Mouse (Mus musculus): ENCODE measurements around the gene Hnrnpdl.
A peak's percentile ranks its signal among the peaks of the same experiment; 100 is the strongest.

GRCm38 (mm10) chr5:100020089-100020488 is 19.4 kb downstream of the Hnrnpdl start:
- TF ChIP-seq ZMIZ1 (IDR thresholded peaks at IDR 0.05; ENCODE audit: low read depth, low read length) (no peak), CTCF (IDR thresholded peaks at IDR 0.05 in 2 of 3, conservative IDR thresholded peaks at IDR 0.05 in 1 of 3; ENCODE audit: control insufficient read depth in 1 of 3, insufficient read depth in 1 of 3, low read depth in 2 of 3, low read length in 3 of 3, poor library complexity in 1 of 3, severe bottlenecking in 1 of 3) (no peak), NELFE (IDR thresholded peaks at IDR 0.05; ENCODE audit: low read depth, low read length) (no peak), USF1 (IDR thresholded peaks at IDR 0.05; ENCODE audit: low read depth, low read length) (no peak), ZNF384 (IDR thresholded peaks at IDR 0.05; ENCODE audit: low read depth, low read length) (no peak), EP300 (IDR thresholded peaks at IDR 0.05; ENCODE audit: low read depth in 1 of 2, low read length in 2 of 2) (peak in 1 of 2 experiments; percentile 30; a peak in 1 of 4 replicates), GABPA (IDR thresholded peaks at IDR 0.05; ENCODE audit: low read depth, low read length) (no peak), MAFK (IDR thresholded peaks at IDR 0.05; ENCODE audit: borderline replicate concordance, low read depth, low read length) (no peak)
